Comparison of ENCODE assay signal across 7 mouse cellular contexts in genomic region chr19:29366226-29366968, GRCm38 (mm10). TPM values are rescaled to one million over a fixed set of nuclear protein-coding genes. Genes with fewer than 3 reads are reported as not detected.
A peak's percentile ranks its signal among the peaks of the same experiment; 100 is the strongest.
DNase-seq lines count a peak whose midpoint lies in the region; ATAC-seq and TF ChIP-seq lines count a peak whose summit lies in the region.

No protein-coding gene starts in this region.

- peak overlapping the region; percentile 75 for H3K4me3 ChIP-seq in thymus, adult 2 months (ENCODE audit: control insufficient read depth, insufficient read depth, low read length)
- H3K4me3 ChIP-seq in forebrain, embryonic 15.5 days, result peak overlapping the region; percentile 46
- peak overlapping the region; percentile 54 for H3K4me3 ChIP-seq in limb, embryonic 15.5 days
- peak overlapping the region; percentile 57 for H3K4me3 ChIP-seq in stomach, embryonic 15.5 days (replicated peaks)

- H3K36me3 ChIP-seq in thymus, adult 2 months (ENCODE audit: control insufficient read depth, insufficient read depth, low read length), result no peaks in the 10 kb centered on the region
- no peaks in the 10 kb centered on the region for H3K36me3 ChIP-seq in forebrain, embryonic 15.5 days
- no peaks in the 10 kb centered on the region for H3K36me3 ChIP-seq in limb, embryonic 15.5 days
- H3K36me3 ChIP-seq in stomach, embryonic 15.5 days, result no peaks in the 10 kb centered on the region

- no peak for TF ChIP-seq CTCF in thymus, adult 2 months (IDR thresholded peaks at IDR 0.05; ENCODE audit: borderline replicate concordance, control insufficient read depth, extremely low read depth, insufficient read depth, low read length, poor library complexity)

- ATAC-seq in forebrain, embryonic 15.5 days (replicated peaks), result no peak
- ATAC-seq in limb, embryonic 15.5 days (ENCODE audit: insufficient number of reproducible peaks, low FRiP score, low TSS enrichment, low read depth), result no peak
- ATAC-seq in stomach, embryonic 15.5 days (ENCODE audit: insufficient read depth, low FRiP score, low read depth), result no peak

- H3K27ac ChIP-seq in thymus, adult 2 months (ENCODE audit: control insufficient read depth, insufficient read depth, low read length), result peak overlapping the region; percentile 97
- no peak overlapping the region for H3K27ac ChIP-seq in forebrain, embryonic 15.5 days (replicated peaks)
- H3K27ac ChIP-seq in limb, embryonic 15.5 days, result no peak overlapping the region
- no peak overlapping the region for H3K27ac ChIP-seq in stomach, embryonic 15.5 days

- TF ChIP-seq POLR2A in thymus, adult 2 months (IDR thresholded peaks at IDR 0.05; ENCODE audit: control insufficient read depth, extremely low read depth, insufficient read depth, low read length, poor library complexity), result no peak

- H3K4me1 ChIP-seq in thymus, adult 2 months (replicated peaks; ENCODE audit: control insufficient read depth, insufficient read depth, low read length), result peaks cover 17% of the 10 kb centered on the region
- H3K4me1 ChIP-seq in forebrain, embryonic 15.5 days, result peaks cover 14% of the 10 kb centered on the region
- H3K4me1 ChIP-seq in limb, embryonic 15.5 days, result peaks cover 8% of the 10 kb centered on the region; the same call in 1 of the 2 replicates
- H3K4me1 ChIP-seq in stomach, embryonic 15.5 days, result peaks cover 5% of the 10 kb centered on the region; the same call in 1 of the 2 replicates

- no peaks in the 10 kb centered on the region for H3K27me3 ChIP-seq in thymus, adult 2 months (ENCODE audit: control insufficient read depth, insufficient read depth, low read length)
- no peaks in the 10 kb centered on the region for H3K27me3 ChIP-seq in forebrain, embryonic 15.5 days
- no peaks in the 10 kb centered on the region for H3K27me3 ChIP-seq in limb, embryonic 15.5 days
- H3K27me3 ChIP-seq in stomach, embryonic 15.5 days (replicated peaks), result no peaks in the 10 kb centered on the region

- DNase-seq in thymus, adult 2 months, result no peak
- no peak for DNase-seq in thymus, postnatal 0 days (ENCODE audit: low spot score)
- DNase-seq in ovary, postnatal 14 days (ENCODE audit: low spot score), result no peak
- DNase-seq in adrenal gland, postnatal 36 days, result no peak

- no peaks in the 10 kb centered on the region for H3K9me3 ChIP-seq in forebrain, embryonic 15.5 days
- no peaks in the 10 kb centered on the region for H3K9me3 ChIP-seq in limb, embryonic 15.5 days
- no peaks in the 10 kb centered on the region for H3K9me3 ChIP-seq in stomach, embryonic 15.5 days

- 7% methylated on average over 20 of the region's 20 CpGs for WGBS in thymus, adult 2 months
- 65% methylated on average over 20 of the region's 20 CpGs for WGBS in forebrain, embryonic 15.5 days
- WGBS in limb, embryonic 15.5 days, result 54% methylated on average over 20 of the region's 20 CpGs
- WGBS in stomach, embryonic 15.5 days, result 51% methylated on average over 20 of the region's 20 CpGs

- peak overlapping the region; percentile 44; the same call in 1 of the 2 replicates for H3K9ac ChIP-seq in forebrain, embryonic 15.5 days (replicated peaks)
- peak overlapping the region; percentile 43; the same call in 1 of the 2 replicates for H3K9ac ChIP-seq in limb, embryonic 15.5 days
- H3K9ac ChIP-seq in stomach, embryonic 15.5 days, result peak overlapping the region; percentile 12; the same call in 1 of the 2 replicates

- peak overlapping the region; percentile 79 for H3K4me2 ChIP-seq in forebrain, embryonic 15.5 days (replicated peaks)
- peak overlapping the region; percentile 84 for H3K4me2 ChIP-seq in limb, embryonic 15.5 days
- H3K4me2 ChIP-seq in stomach, embryonic 15.5 days, result peak overlapping the region; percentile 69

RNA-seq across cellular contexts. Expression of gene Plgrkt, which starts 0.8 kb away (rescaled TPM):
- polyA plus RNA-seq in thymus, adult 2 months (2012; rRNA removed), result 116 and 144 TPM in 2 replicates
- 308 and 317 TPM in 2 replicates for polyA plus RNA-seq in thymus, postnatal 0 days (2015; fragmentation: Nextera tagmentation; extraction: Ambion mirVana)
- 105 and 107 TPM in 2 replicates for polyA plus RNA-seq in forebrain, embryonic 15.5 days (2015; fragmentation: Nextera tagmentation; extraction: Ambion mirVana)
- 70.3 and 72.3 TPM in 2 replicates for polyA plus RNA-seq in limb, embryonic 15.5 days (2015; fragmentation: Nextera tagmentation; extraction: Ambion mirVana)
- 81.9 and 94.6 TPM in 2 replicates for polyA plus RNA-seq in stomach, embryonic 15.5 days (2015; fragmentation: Nextera tagmentation; extraction: Ambion mirVana)
- 10 to 100 TPM; 42.5 to 55.5 TPM for total RNA-seq in adrenal gland, postnatal 36 days (2021)

RNA-seq across cellular contexts. Expression of gene Cd274, which starts 0.9 kb away (rescaled TPM):
- 21.1 and 22.9 TPM in 2 replicates for polyA plus RNA-seq in thymus, adult 2 months (2012; rRNA removed)
- 11.3 and 12.0 TPM in 2 replicates for polyA plus RNA-seq in thymus, postnatal 0 days (2015; fragmentation: Nextera tagmentation; extraction: Ambion mirVana)
- 0.66 and 0.78 TPM in 2 replicates for polyA plus RNA-seq in forebrain, embryonic 15.5 days (2015; fragmentation: Nextera tagmentation; extraction: Ambion mirVana)
- 0.31 and 0.36 TPM in 2 replicates for polyA plus RNA-seq in limb, embryonic 15.5 days (2015; fragmentation: Nextera tagmentation; extraction: Ambion mirVana)
- 0.28 and 0.40 TPM in 2 replicates for polyA plus RNA-seq in stomach, embryonic 15.5 days (2015; fragmentation: Nextera tagmentation; extraction: Ambion mirVana)
- total RNA-seq in adrenal gland, postnatal 36 days (2021), result 1 to 10 TPM; 3.4 to 8.4 TPM

RNA-seq across cellular contexts. Expression of gene Rln1, which starts 31.9 kb away (rescaled TPM):
- 0.20 and 0.38 TPM in 2 replicates for polyA plus RNA-seq in thymus, adult 2 months (2012; rRNA removed)
- polyA plus RNA-seq in thymus, postnatal 0 days (2015; fragmentation: Nextera tagmentation; extraction: Ambion mirVana), result 0.51 and 0.59 TPM in 2 replicates
- 1.8 and 3.4 TPM in 2 replicates for polyA plus RNA-seq in forebrain, embryonic 15.5 days (2015; fragmentation: Nextera tagmentation; extraction: Ambion mirVana)
- polyA plus RNA-seq in limb, embryonic 15.5 days (2015; fragmentation: Nextera tagmentation; extraction: Ambion mirVana), result 0.14 and 0.57 TPM in 2 replicates
- 0.13 and 0.32 TPM in 2 replicates for polyA plus RNA-seq in stomach, embryonic 15.5 days (2015; fragmentation: Nextera tagmentation; extraction: Ambion mirVana)
- not detected for total RNA-seq in adrenal gland, postnatal 36 days (2021)

RNA-seq across cellular contexts. Expression of gene Insl6, which starts 41.2 kb away (rescaled TPM):
- polyA plus RNA-seq in thymus, adult 2 months (2012; rRNA removed), result 9.6 and 9.8 TPM in 2 replicates
- 13.5 and 15.1 TPM in 2 replicates for polyA plus RNA-seq in thymus, postnatal 0 days (2015; fragmentation: Nextera tagmentation; extraction: Ambion mirVana)
- polyA plus RNA-seq in forebrain, embryonic 15.5 days (2015; fragmentation: Nextera tagmentation; extraction: Ambion mirVana), result 1.3 and 1.4 TPM in 2 replicates
- polyA plus RNA-seq in limb, embryonic 15.5 days (2015; fragmentation: Nextera tagmentation; extraction: Ambion mirVana), result 3.9 and 5.0 TPM in 2 replicates
- 6.2 and 8.0 TPM in 2 replicates for polyA plus RNA-seq in stomach, embryonic 15.5 days (2015; fragmentation: Nextera tagmentation; extraction: Ambion mirVana)
- under 1 TPM; 0.76 to 0.82 TPM for total RNA-seq in adrenal gland, postnatal 36 days (2021)

RNA-seq across cellular contexts. Expression of gene Pdcd1lg2, which starts 44.3 kb away (rescaled TPM):
- polyA plus RNA-seq in thymus, adult 2 months (2012; rRNA removed), result 4.0 and 4.7 TPM in 2 replicates
- polyA plus RNA-seq in thymus, postnatal 0 days (2015; fragmentation: Nextera tagmentation; extraction: Ambion mirVana), result 4.6 and 4.9 TPM in 2 replicates
- polyA plus RNA-seq in forebrain, embryonic 15.5 days (2015; fragmentation: Nextera tagmentation; extraction: Ambion mirVana), result not detected in 2 replicates
- not detected in 2 replicates for polyA plus RNA-seq in limb, embryonic 15.5 days (2015; fragmentation: Nextera tagmentation; extraction: Ambion mirVana)
- not detected in 2 replicates for polyA plus RNA-seq in stomach, embryonic 15.5 days (2015; fragmentation: Nextera tagmentation; extraction: Ambion mirVana)
- not detected for total RNA-seq in adrenal gland, postnatal 36 days (2021)
